Mouse (Mus musculus) forebrain, embryonic 11.5 days (tissue): ENCODE measurements around the gene Gm21732. TPM values are rescaled to one million over a fixed set of nuclear protein-coding genes. Genes with fewer than 3 reads are reported as not detected.
"Not testable (repeated sequence)": the region's sequence is repeated elsewhere in the genome, so short reads cannot be mapped to it uniquely, and the experiment has no call there.

Experiments used
- ATAC-seq: fragments of 200-750 bp; cut with Nextera tagmentation; replicated peaks from 2 replicates; pipeline ENCODE4 v1.8.0; 2017; ENCODE audit warnings: moderate TSS enrichment; ENCODE audit not compliant: low FRiP score
- DNase-seq: peaks from one replicate; pipeline ENCODE4 v3.0.0-alpha.2; 2017; ENCODE audit warnings: low spot score
- H3K27ac ChIP-seq: fragments of 300-500 bp; sonication (generic); 2 replicates; pipeline ENCODE4 v1.5.1; 2014; ENCODE audit warnings: low read depth, low read length
- H3K27me3 ChIP-seq: fragments of 300-500 bp; sonication (generic); 2 replicates; pipeline ENCODE4 v1.6.1; 2014; ENCODE audit warnings: mild to moderate bottlenecking, low read length, mixed read lengths; ENCODE audit not compliant: control insufficient read depth, insufficient read depth
- H3K36me3 ChIP-seq: fragments of 300-500 bp; sonication (generic); 2 replicates; pipeline ENCODE4 v1.6.1; 2014; ENCODE audit warnings: mild to moderate bottlenecking, low read length, moderate library complexity, mixed read lengths; ENCODE audit not compliant: control insufficient read depth, insufficient read depth
- H3K4me1 ChIP-seq: fragments of 300-500 bp; sonication (generic); replicated peaks from 2 replicates; pipeline ENCODE4 v1.6.1; 2014; ENCODE audit warnings: low read length, mixed read lengths; ENCODE audit not compliant: control insufficient read depth, insufficient read depth
- H3K4me2 ChIP-seq: fragments of 300-500 bp; sonication (generic); 2 replicates; pipeline ENCODE4 v1.6.1; 2014; ENCODE audit warnings: low read depth, mild to moderate bottlenecking, low read length, moderate library complexity, mixed read lengths; ENCODE audit not compliant: severe bottlenecking
- H3K4me3 ChIP-seq: fragments of 300-500 bp; sonication (generic); 2 replicates; pipeline ENCODE4 v1.5.1; 2014; ENCODE audit warnings: low read depth, low read length
- H3K9ac ChIP-seq: fragments of 300-500 bp; sonication (generic); 2 replicates; pipeline ENCODE4 v1.6.1; 2014; ENCODE audit warnings: low read length
- H3K9me3 ChIP-seq: fragments of 300-500 bp; sonication (generic); 2 replicates; pipeline ENCODE4 v1.6.1; 2016; ENCODE audit warnings: low read length, mixed read lengths; ENCODE audit not compliant: control insufficient read depth
- WGBS: fragments of 180-500 bp; shearing (Covaris S2); extraction: QIAGEN DNeasy Blood & Tissue Kit; methylation state at CpG from one replicate; pipeline ENCODE4 v1.1.7; 2014; 5-methylcytosine and 5-hydroxymethylcytosine counted together
- polyA plus RNA-seq: library from polyadenylated mRNA; unstranded; fragments of >200 nt; fragmentation: Nextera tagmentation; extraction: Ambion mirVana; gene quantifications from 2 replicates; pipeline ENCODE4 v1.2.1, GENCODE M21; 2014

Gm21732 gene
- not detected in 2 replicates for polyA plus RNA-seq

DNA sequence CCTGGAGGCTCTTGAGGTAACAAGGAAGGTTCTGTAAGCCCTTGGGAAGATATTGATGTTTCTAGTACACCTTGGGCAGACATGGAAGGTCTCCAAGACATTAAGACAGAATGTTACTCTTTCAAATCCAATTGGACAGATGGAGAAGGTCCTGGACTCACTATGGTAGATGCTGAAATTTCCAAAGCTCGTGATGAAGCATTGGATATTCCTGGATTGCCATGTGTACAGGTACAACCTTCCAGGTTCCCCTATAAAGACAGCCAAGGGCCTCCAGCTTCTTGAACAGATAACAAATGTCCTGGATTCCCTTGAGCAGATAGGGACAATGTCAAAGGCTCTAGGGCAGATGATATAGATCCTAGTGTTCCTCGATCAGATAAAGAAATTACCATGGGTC is at the start of gene Gm21732:
Gene Gm21732, minus strand, starts transcription at position 101 of the 400 bp plus-strand sequence.
- not testable (repeated sequence) for H3K27ac ChIP-seq, H3K9me3 ChIP-seq, H3K9ac ChIP-seq, DNase-seq, H3K36me3 ChIP-seq, H3K4me3 ChIP-seq, ATAC-seq, H3K27me3 ChIP-seq, H3K4me2 ChIP-seq, H3K4me1 ChIP-seq
- WGBS = no CpG with 5 or more reads among the region's 2 CpGs

Other genes starting within 250 kb of the Gm21732 start
- not detected in 2 replicates for gene Gm20897, start 73.5 kb downstream of the Gm21732 start, polyA plus RNA-seq